ENCODE assay signal across 26 mouse cellular contexts in the genomic region with DNA sequence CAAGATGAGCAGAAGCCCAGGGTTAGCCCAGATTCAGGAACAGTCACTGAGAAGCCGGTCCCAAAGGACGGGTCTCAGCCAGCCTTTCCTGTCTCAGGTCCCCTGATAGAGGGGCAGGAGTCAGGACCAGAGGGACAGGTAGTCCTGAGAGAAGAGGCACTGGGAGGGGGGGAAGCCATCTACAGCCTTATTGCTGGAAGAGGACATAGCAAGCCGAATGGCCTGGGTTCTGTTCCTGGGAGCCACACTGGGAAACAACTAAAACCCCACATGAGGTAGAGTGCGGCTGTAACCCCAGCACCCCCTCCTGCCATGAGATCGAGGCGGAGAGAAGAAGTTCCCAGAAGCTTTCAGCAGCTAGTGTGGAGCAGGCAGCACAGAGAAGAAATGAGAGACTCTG. TPM values are rescaled to one million over a fixed set of nuclear protein-coding genes. Genes with fewer than 3 reads are reported as not detected.
A peak's percentile ranks its signal among the peaks of the same experiment; 100 is the strongest.
DNase-seq lines count a peak whose midpoint lies in the region; ATAC-seq and TF ChIP-seq lines count a peak whose summit lies in the region.
"Had no signal": no experiment of that assay in that cellular context is flagged by ENCODE, and none has a peak within 500 bp of the region (broad histone marks: within the 10 kb centered on the region; RNA-seq: fewer than 3 reads in every experiment).

No protein-coding gene starts in this region.

- TF ChIP-seq EP300 in stomach, postnatal 0 days (optimal IDR thresholded peaks at IDR 0.05): no peak

- H3K4me2 ChIP-seq in midbrain, embryonic 11.5 days: no peak overlapping the region
- no peak overlapping the region for H3K4me2 ChIP-seq in stomach, postnatal 0 days (replicated peaks; ENCODE audit: low read depth)
- no peak overlapping the region for H3K4me2 ChIP-seq in intestine, embryonic 16.5 days (ENCODE audit: low read depth, low read length)
- H3K4me2 ChIP-seq: forebrain, embryonic 15.5 days; heart, embryonic 13.5 days; hindbrain, embryonic 15.5 days; neural tube, embryonic 12.5 days had no signal

- peak overlapping the region; percentile 71 for H3K27ac ChIP-seq in midbrain, embryonic 10.5 days (replicated peaks)
- no peak overlapping the region for H3K27ac ChIP-seq in midbrain, embryonic 11.5 days (ENCODE audit: low read depth, low read length)
- H3K27ac ChIP-seq in limb, embryonic 10.5 days: peak overlapping the region; percentile 78; the same call in 1 of the 2 replicates
- no peak overlapping the region for H3K27ac ChIP-seq in stomach, postnatal 0 days (replicated peaks)
- no peak overlapping the region for H3K27ac ChIP-seq in intestine, embryonic 16.5 days (ENCODE audit: low read length)
- H3K27ac ChIP-seq: heart, embryonic 13.5 days; hindbrain, embryonic 15.5 days; neural tube, embryonic 12.5 days had no signal

- H3K9ac ChIP-seq in midbrain, embryonic 11.5 days (ENCODE audit: low read length): no peak overlapping the region
- no peak overlapping the region for H3K9ac ChIP-seq in stomach, postnatal 0 days (ENCODE audit: low read length)
- H3K9ac ChIP-seq in intestine, embryonic 16.5 days (ENCODE audit: low read depth, low read length): no peak overlapping the region
- H3K9ac ChIP-seq: forebrain, embryonic 15.5 days; heart, embryonic 13.5 days; hindbrain, embryonic 15.5 days; neural tube, embryonic 12.5 days had no signal

- 92% methylated on average over 6 of the region's 6 CpGs for WGBS in midbrain, embryonic 10.5 days
- whole genome bisulfite sequencing in midbrain, embryonic 11.5 days: 95% methylated on average over 6 of the region's 6 CpGs
- WGBS in limb, embryonic 10.5 days: 90% methylated on average over 6 of the region's 6 CpGs
- 88% methylated on average over 6 of the region's 6 CpGs for WGBS in stomach, postnatal 0 days
- 96% methylated on average over 6 of the region's 6 CpGs for WGBS in intestine, embryonic 16.5 days

- H3K4me1 ChIP-seq in midbrain, embryonic 10.5 days: peaks cover 58% of the 10 kb centered on the region
- peaks cover 13% of the 10 kb centered on the region for H3K4me1 ChIP-seq in midbrain, embryonic 11.5 days (ENCODE audit: control insufficient read depth, insufficient read depth, low read length)
- H3K4me1 ChIP-seq in limb, embryonic 10.5 days: peaks cover 61% of the 10 kb centered on the region
- no peaks in the 10 kb centered on the region for H3K4me1 ChIP-seq in stomach, postnatal 0 days (replicated peaks; ENCODE audit: control insufficient read depth, insufficient read depth)
- H3K4me1 ChIP-seq in intestine, embryonic 16.5 days (ENCODE audit: control insufficient read depth, insufficient read depth, low read length): peaks cover 36% of the 10 kb centered on the region

- H3K27me3 ChIP-seq in midbrain, embryonic 10.5 days (ENCODE audit: low read depth, poor library complexity, severe bottlenecking): no peaks in the 10 kb centered on the region
- no peaks in the 10 kb centered on the region for H3K27me3 ChIP-seq in midbrain, embryonic 11.5 days (ENCODE audit: control insufficient read depth, insufficient read depth, low read length)
- H3K27me3 ChIP-seq in limb, embryonic 10.5 days (ENCODE audit: low read depth, poor library complexity, severe bottlenecking): no peaks in the 10 kb centered on the region
- no peaks in the 10 kb centered on the region for H3K27me3 ChIP-seq in stomach, postnatal 0 days (ENCODE audit: control insufficient read depth, insufficient read depth, low read length)
- no peaks in the 10 kb centered on the region for H3K27me3 ChIP-seq in intestine, embryonic 16.5 days (replicated peaks; ENCODE audit: control insufficient read depth, insufficient read depth, low read length)
- H3K27me3 ChIP-seq: forebrain, embryonic 15.5 days; heart, embryonic 13.5 days; hindbrain, embryonic 15.5 days; neural tube, embryonic 12.5 days had no signal

- DNase-seq in heart, adult 11 months: peak; percentile 80
- DNase-seq in heart, adult 18-20 months: no peak
- no peak for DNase-seq in midbrain, embryonic 10.5 days (ENCODE audit: low spot score)
- DNase-seq in midbrain, embryonic 11.5 days (ENCODE audit: low spot score, missing footprints): no peak
- DNase-seq in limb, embryonic 10.5 days (ENCODE audit: low spot score): no peak
- peak; percentile 14 for DNase-seq in stomach, postnatal 0 days (ENCODE audit: low spot score)
- DNase-seq: cerebellum, adult 2 months; gastrocnemius, postnatal 25 days; layer of hippocampus, postnatal 36 days; lung, adult 2 months; lung, postnatal 36 days; thymus, postnatal 4 days had no signal

- no peaks in the 10 kb centered on the region for H3K9me3 ChIP-seq in midbrain, embryonic 10.5 days (replicated peaks)
- no peaks in the 10 kb centered on the region for H3K9me3 ChIP-seq in midbrain, embryonic 11.5 days (ENCODE audit: control insufficient read depth, low read length)
- H3K9me3 ChIP-seq in limb, embryonic 10.5 days (replicated peaks): no peaks in the 10 kb centered on the region
- no peaks in the 10 kb centered on the region for H3K9me3 ChIP-seq in stomach, postnatal 0 days (ENCODE audit: control insufficient read depth, low read length)
- H3K9me3 ChIP-seq in intestine, embryonic 16.5 days (ENCODE audit: control insufficient read depth, low read length): no peaks in the 10 kb centered on the region
- H3K9me3 ChIP-seq: forebrain, embryonic 15.5 days; heart, embryonic 13.5 days; hindbrain, embryonic 15.5 days; neural tube, embryonic 12.5 days had no signal

- no peak for TF ChIP-seq CTCF in stomach, postnatal 0 days (IDR thresholded peaks at IDR 0.05; ENCODE audit: low read depth)

- H3K4me3 ChIP-seq in midbrain, embryonic 10.5 days: no peak overlapping the region
- H3K4me3 ChIP-seq in midbrain, embryonic 11.5 days (ENCODE audit: low read depth, low read length): no peak overlapping the region
- H3K4me3 ChIP-seq in limb, embryonic 10.5 days: no peak overlapping the region
- no peak overlapping the region for H3K4me3 ChIP-seq in stomach, postnatal 0 days (ENCODE audit: low read depth, low read length)
- no peak overlapping the region for H3K4me3 ChIP-seq in intestine, embryonic 16.5 days (ENCODE audit: low read length)
- H3K4me3 ChIP-seq: erythroblast, embryonic 14.5 days; forebrain, embryonic 15.5 days; heart, embryonic 13.5 days; hindbrain, embryonic 15.5 days; neural tube, embryonic 12.5 days had no signal

- no peak for ATAC-seq in midbrain, embryonic 11.5 days (ENCODE audit: low FRiP score)
- ATAC-seq in stomach, postnatal 0 days (ENCODE audit: low FRiP score, low TSS enrichment): no peak
- ATAC-seq in intestine, embryonic 16.5 days: no peak
- ATAC-seq in erythroblast, adult 5-6 weeks (replicated peaks; ENCODE audit: low FRiP score, poor library complexity, severe bottlenecking): no peak
- ATAC-seq: forebrain, embryonic 15.5 days; intestine, postnatal 0 days had no signal

- no peaks in the 10 kb centered on the region for H3K36me3 ChIP-seq in midbrain, embryonic 10.5 days
- H3K36me3 ChIP-seq in midbrain, embryonic 11.5 days (ENCODE audit: control insufficient read depth, insufficient read depth, low read length): no peaks in the 10 kb centered on the region
- H3K36me3 ChIP-seq in limb, embryonic 10.5 days: no peaks in the 10 kb centered on the region
- no peaks in the 10 kb centered on the region for H3K36me3 ChIP-seq in stomach, postnatal 0 days (ENCODE audit: control insufficient read depth, insufficient read depth, low read length)
- H3K36me3 ChIP-seq in intestine, embryonic 16.5 days (ENCODE audit: control insufficient read depth, insufficient read depth, low read length): no peaks in the 10 kb centered on the region
- H3K36me3 ChIP-seq: forebrain, embryonic 15.5 days; heart, embryonic 13.5 days; hindbrain, embryonic 15.5 days; neural tube, embryonic 12.5 days had no signal

RNA-seq across cellular contexts. Expression of a gene that starts 17.9 kb away (rescaled TPM):
- total RNA-seq in heart, adult 18-20 months (2021): not detected
- polyA plus RNA-seq in midbrain, embryonic 10.5 days (2016; fragmentation: Nextera tagmentation; extraction: Ambion mirVana): not detected in 2 replicates
- not detected in 2 replicates for polyA plus RNA-seq in midbrain, embryonic 11.5 days (2014; fragmentation: Nextera tagmentation; extraction: Ambion mirVana)
- polyA plus RNA-seq in limb, embryonic 10.5 days (2016; fragmentation: Nextera tagmentation; extraction: Ambion mirVana): not detected in 2 replicates
- not detected in 2 replicates for polyA plus RNA-seq in stomach, postnatal 0 days (2015; fragmentation: Nextera tagmentation; extraction: Ambion mirVana)
- polyA plus RNA-seq in intestine, embryonic 16.5 days (2015; fragmentation: Nextera tagmentation; extraction: Ambion mirVana): 2.1 and 3.0 TPM in 2 replicates
- total RNA-seq in erythroblast, adult 5-6 weeks (2015; ENCODE audit: low replicate concordance): not detected in 2 replicates
- not detected in 2 replicates for total RNA-seq in erythroblast, adult 5-6 weeks (2017; ENCODE audit: low replicate concordance)
- total RNA-seq: adrenal gland, adult 18-20 months; gastrocnemius, postnatal 25 days; heart, postnatal 25 days; layer of hippocampus, postnatal 36 days; left cerebral cortex, postnatal 36 days; monocyte, adult 5-6 weeks had no signal
- polyA plus RNA-seq: cerebellum, adult 2 months; embryonic facial prominence, embryonic 11.5 days; erythroblast, embryonic 14.5 days; forebrain, embryonic 15.5 days; heart, embryonic 13.5 days; kidney, embryonic 16.5 days; lung, adult 2 months; neural tube, embryonic 12.5 days had no signal

RNA-seq across cellular contexts. Expression of a gene that starts 26.3 kb away (rescaled TPM):
- total RNA-seq in heart, adult 18-20 months (2021): under 1 TPM; 0.32 to 0.85 TPM
- 0.16 and 0.35 TPM in 2 replicates for polyA plus RNA-seq in midbrain, embryonic 10.5 days (2016; fragmentation: Nextera tagmentation; extraction: Ambion mirVana)
- 0.26 and 0.36 TPM in 2 replicates for polyA plus RNA-seq in midbrain, embryonic 11.5 days (2014; fragmentation: Nextera tagmentation; extraction: Ambion mirVana)
- 0.46 and 0.50 TPM in 2 replicates for polyA plus RNA-seq in limb, embryonic 10.5 days (2016; fragmentation: Nextera tagmentation; extraction: Ambion mirVana)
- polyA plus RNA-seq in stomach, postnatal 0 days (2015; fragmentation: Nextera tagmentation; extraction: Ambion mirVana): 2.7 and 3.1 TPM in 2 replicates
- polyA plus RNA-seq in intestine, embryonic 16.5 days (2015; fragmentation: Nextera tagmentation; extraction: Ambion mirVana): 157 and 177 TPM in 2 replicates
- not detected in 2 replicates for total RNA-seq in erythroblast, adult 5-6 weeks (2015; ENCODE audit: low replicate concordance)
- not detected in 2 replicates for total RNA-seq in erythroblast, adult 5-6 weeks (2017; ENCODE audit: low replicate concordance)
- total RNA-seq: adrenal gland, adult 18-20 months; gastrocnemius, postnatal 25 days; layer of hippocampus, postnatal 36 days; left cerebral cortex, postnatal 36 days had no signal
- polyA plus RNA-seq: erythroblast, embryonic 14.5 days had no signal

Comparison
In these comparisons a context has a peak if more than half of its experiments do, and no peak if none do; other contexts are left out.
1. DNase-seq: peak in heart, adult 11 months (single experiment) and stomach, postnatal 0 days (single experiment); none in heart, adult 18-20 months (0 of 2), midbrain, embryonic 10.5 days (single experiment), midbrain, embryonic 11.5 days (single experiment) and limb, embryonic 10.5 days (single experiment).
2. H3K27ac ChIP-seq: peak in midbrain, embryonic 10.5 days (single experiment) and limb, embryonic 10.5 days (single experiment); none in midbrain, embryonic 11.5 days (single experiment), stomach, postnatal 0 days (single experiment) and intestine, embryonic 16.5 days (single experiment).
3. RNA of a gene that starts 26.3 kb away (polyA plus RNA-seq): 157 to 177 TPM in intestine, embryonic 16.5 days; 2.7 to 3.1 TPM in stomach, postnatal 0 days, 0.46 to 0.50 TPM in limb, embryonic 10.5 days, 0.16 to 0.35 TPM in midbrain, embryonic 10.5 days and 0.26 to 0.36 TPM in midbrain, embryonic 11.5 days; every median in the first group is over 10 times any median in the second.